Mouse (Mus musculus): ENCODE results near the gene Hsd17b11.
"Not testable (repeated sequence)": the region's sequence is repeated elsewhere in the genome, so short reads cannot be mapped to it uniquely, and the experiment has no call there.

Gene Hsd17b11

GRCm38 (mm10) chr5:104042906-104043305 lies 21.2 kb upstream of the Hsd17b11 start:
- TF ChIP-seq POU5F1 (IDR thresholded peaks at IDR 0.05; ENCODE audit: borderline replicate concordance, low read length) (no peak), CTCF (conservative IDR thresholded peaks at IDR 0.05; ENCODE audit: low read length) (no peak), NANOG (IDR thresholded peaks at IDR 0.05; ENCODE audit: borderline replicate concordance, low read length) (no peak)
- no peak overlapping the region for H3K4me3 ChIP-seq (replicated peaks; ENCODE audit: low read length)
- H3K36me3 ChIP-seq (ENCODE audit: insufficient read depth, low read length), result no peaks in the 10 kb centered on the region
- H3K4me1 ChIP-seq (replicated peaks; ENCODE audit: low read depth, low read length), result peaks cover 14% of the 10 kb centered on the region
- H3K9me3 ChIP-seq (ENCODE audit: low read length), result no peaks in the 10 kb centered on the region
- H3K27me3 ChIP-seq (ENCODE audit: insufficient read depth, low read length), result 0 out of 2 replicates have a peak, but pooled peaks cover 2% of the 10 kb centered on the region

- no peaks in the 10 kb centered on the region for H3K9me3 ChIP-seq (ENCODE audit: low read length)
- no peaks in the 10 kb centered on the region for H3K36me3 ChIP-seq (ENCODE audit: insufficient read depth, low read length)
- H3K27me3 ChIP-seq (ENCODE audit: insufficient read depth, low read length), result no peaks in the 10 kb centered on the region
- no peaks in the 10 kb centered on the region for H3K4me1 ChIP-seq (replicated peaks; ENCODE audit: low read depth, low read length)
- no peak overlapping the region for H3K4me3 ChIP-seq (replicated peaks; ENCODE audit: low read length)
- TF ChIP-seq NANOG (IDR thresholded peaks at IDR 0.05; ENCODE audit: borderline replicate concordance, low read length), result no peak
- TF ChIP-seq CTCF (conservative IDR thresholded peaks at IDR 0.05; ENCODE audit: low read length), result peak; percentile 94
These were observed 17.6 kb upstream of the Hsd17b11 start for GRCm38 (mm10) chr5:104039154-104039932.

- H3K4me3 ChIP-seq (replicated peaks; ENCODE audit: low read length), result no peak overlapping the region
- H3K27me3 ChIP-seq (ENCODE audit: insufficient read depth, low read length), result no peaks in the 10 kb centered on the region
- H3K4me1 ChIP-seq (replicated peaks; ENCODE audit: low read depth, low read length), result 0 out of 2 replicates have a peak, but pooled peaks cover 2% of the 10 kb centered on the region
- TF ChIP-seq NANOG (IDR thresholded peaks at IDR 0.05; ENCODE audit: borderline replicate concordance, low read length) (no peak), POU5F1 (IDR thresholded peaks at IDR 0.05; ENCODE audit: borderline replicate concordance, low read length) (no peak), CTCF (conservative IDR thresholded peaks at IDR 0.05; ENCODE audit: low read length) (no peak)
- H3K36me3 ChIP-seq (ENCODE audit: insufficient read depth, low read length), result no peaks in the 10 kb centered on the region
- peaks cover 17% of the 10 kb centered on the region for H3K9me3 ChIP-seq (ENCODE audit: low read length)
These were observed 15.0 kb upstream of the Hsd17b11 start for GRCm38 (mm10) chr5:104036686-104037085.

GRCm38 (mm10) chr5:104035824-104036223 lies 14.1 kb upstream of the Hsd17b11 start:
- Histone ChIP-seq H3K4me1 (replicated peaks; ENCODE audit: low read depth, low read length) (peaks cover 10% of the 10 kb centered on the region), H3K27me3 (ENCODE audit: insufficient read depth, low read length) (no peaks in the 10 kb centered on the region), H3K9me3 (ENCODE audit: low read length) (peaks cover 17% of the 10 kb centered on the region), H3K36me3 (ENCODE audit: insufficient read depth, low read length) (no peaks in the 10 kb centered on the region), H3K4me3 (replicated peaks; ENCODE audit: low read length) (no peak overlapping the region)
- TF ChIP-seq POU5F1 (IDR thresholded peaks at IDR 0.05; ENCODE audit: borderline replicate concordance, low read length), result no peak
- no peak for TF ChIP-seq CTCF (conservative IDR thresholded peaks at IDR 0.05; ENCODE audit: low read length)
- TF ChIP-seq NANOG (IDR thresholded peaks at IDR 0.05; ENCODE audit: borderline replicate concordance, low read length), result no peak

- Histone ChIP-seq H3K4me1 (replicated peaks; ENCODE audit: low read depth, low read length) (peaks cover 18% of the 10 kb centered on the region), H3K9me3 (ENCODE audit: low read length) (peaks cover 17% of the 10 kb centered on the region), H3K27me3 (ENCODE audit: insufficient read depth, low read length) (no peaks in the 10 kb centered on the region), H3K36me3 (ENCODE audit: insufficient read depth, low read length) (no peaks in the 10 kb centered on the region), H3K4me3 (replicated peaks; ENCODE audit: low read length) (no peak overlapping the region)
- TF ChIP-seq CTCF (conservative IDR thresholded peaks at IDR 0.05; ENCODE audit: low read length) (no peak), NANOG (IDR thresholded peaks at IDR 0.05; ENCODE audit: borderline replicate concordance, low read length) (no peak), POU5F1 (IDR thresholded peaks at IDR 0.05; ENCODE audit: borderline replicate concordance, low read length) (no peak)
These were observed 13.3 kb upstream of the Hsd17b11 start for GRCm38 (mm10) chr5:104035066-104035465.

- peaks cover 19% of the 10 kb centered on the region for H3K4me1 ChIP-seq (replicated peaks; ENCODE audit: low read depth, low read length)
- no peaks in the 10 kb centered on the region for H3K36me3 ChIP-seq (ENCODE audit: insufficient read depth, low read length)
- H3K4me3 ChIP-seq (replicated peaks; ENCODE audit: low read length), result no peak overlapping the region
- no peaks in the 10 kb centered on the region for H3K27me3 ChIP-seq (ENCODE audit: insufficient read depth, low read length)
- TF ChIP-seq NANOG (IDR thresholded peaks at IDR 0.05; ENCODE audit: borderline replicate concordance, low read length), result no peak
- TF ChIP-seq CTCF (conservative IDR thresholded peaks at IDR 0.05; ENCODE audit: low read length), result no peak
- no peak for TF ChIP-seq POU5F1 (IDR thresholded peaks at IDR 0.05; ENCODE audit: borderline replicate concordance, low read length)
- H3K9me3 ChIP-seq (ENCODE audit: low read length), result peaks cover 17% of the 10 kb centered on the region
These were observed 10.8 kb upstream of the Hsd17b11 start for GRCm38 (mm10) chr5:104032434-104033097.

- Histone ChIP-seq H3K36me3 (ENCODE audit: insufficient read depth, low read length) (no peaks in the 10 kb centered on the region), H3K4me3 (replicated peaks; ENCODE audit: low read length) (peak overlapping the region; percentile 61), H3K4me1 (replicated peaks; ENCODE audit: low read depth, low read length) (peaks cover 54% of the 10 kb centered on the region), H3K27me3 (ENCODE audit: insufficient read depth, low read length) (no peaks in the 10 kb centered on the region), H3K9me3 (ENCODE audit: low read length) (no peaks in the 10 kb centered on the region)
- TF ChIP-seq NANOG (IDR thresholded peaks at IDR 0.05; ENCODE audit: borderline replicate concordance, low read length), result no peak
- TF ChIP-seq POU5F1 (IDR thresholded peaks at IDR 0.05; ENCODE audit: borderline replicate concordance, low read length), result no peak
- TF ChIP-seq CTCF (conservative IDR thresholded peaks at IDR 0.05; ENCODE audit: low read length), result no peak
These were observed 3.6 kb upstream of the Hsd17b11 start for GRCm38 (mm10) chr5:104025245-104025854.

GRCm38 (mm10) chr5:104024762-104025161 lies 3.0 kb upstream of the Hsd17b11 start:
- TF ChIP-seq NANOG (IDR thresholded peaks at IDR 0.05; ENCODE audit: borderline replicate concordance, low read length), result no peak
- peak overlapping the region; percentile 61 for H3K4me3 ChIP-seq (replicated peaks; ENCODE audit: low read length)

GRCm38 (mm10) chr5:104024193-104024592 lies 2.5 kb upstream of the Hsd17b11 start:
- H3K4me3 ChIP-seq (replicated peaks; ENCODE audit: low read length), result 0 out of 2 replicates have a peak overlapping the region, but pooled peaks have one; percentile 20
- H3K36me3 ChIP-seq (ENCODE audit: insufficient read depth, low read length); H3K27me3 ChIP-seq (ENCODE audit: insufficient read depth, low read length); H3K9me3 ChIP-seq (ENCODE audit: low read length): not testable (repeated sequence)
- peaks cover 62% of the 10 kb centered on the region for H3K4me1 ChIP-seq (replicated peaks; ENCODE audit: low read depth, low read length)

More at GRCm38 (mm10) chr5:104024762-104025161, 3.0 kb upstream of the Hsd17b11 start:
- Histone ChIP-seq H3K4me1 (replicated peaks; ENCODE audit: low read depth, low read length) (peaks cover 57% of the 10 kb centered on the region), H3K9me3 (ENCODE audit: low read length) (no peaks in the 10 kb centered on the region), H3K36me3 (ENCODE audit: insufficient read depth, low read length) (no peaks in the 10 kb centered on the region), H3K27me3 (ENCODE audit: insufficient read depth, low read length) (no peaks in the 10 kb centered on the region)

Measured in E14TG2a.4 (cell line).